Mouse (Mus musculus) lung, postnatal 10 days (tissue): ENCODE measurements around the gene Eps8l1.
A peak's percentile ranks its signal among the peaks of the same experiment; 100 is the strongest.
"Not testable (repeated sequence)": the region's sequence is repeated elsewhere in the genome, so short reads cannot be mapped to it uniquely, and the experiment has no call there.

Experiments
- DNase-seq: peaks from one replicate; pipeline ENCODE4 v3.0.0; 2021

Eps8l1 gene

DNA sequence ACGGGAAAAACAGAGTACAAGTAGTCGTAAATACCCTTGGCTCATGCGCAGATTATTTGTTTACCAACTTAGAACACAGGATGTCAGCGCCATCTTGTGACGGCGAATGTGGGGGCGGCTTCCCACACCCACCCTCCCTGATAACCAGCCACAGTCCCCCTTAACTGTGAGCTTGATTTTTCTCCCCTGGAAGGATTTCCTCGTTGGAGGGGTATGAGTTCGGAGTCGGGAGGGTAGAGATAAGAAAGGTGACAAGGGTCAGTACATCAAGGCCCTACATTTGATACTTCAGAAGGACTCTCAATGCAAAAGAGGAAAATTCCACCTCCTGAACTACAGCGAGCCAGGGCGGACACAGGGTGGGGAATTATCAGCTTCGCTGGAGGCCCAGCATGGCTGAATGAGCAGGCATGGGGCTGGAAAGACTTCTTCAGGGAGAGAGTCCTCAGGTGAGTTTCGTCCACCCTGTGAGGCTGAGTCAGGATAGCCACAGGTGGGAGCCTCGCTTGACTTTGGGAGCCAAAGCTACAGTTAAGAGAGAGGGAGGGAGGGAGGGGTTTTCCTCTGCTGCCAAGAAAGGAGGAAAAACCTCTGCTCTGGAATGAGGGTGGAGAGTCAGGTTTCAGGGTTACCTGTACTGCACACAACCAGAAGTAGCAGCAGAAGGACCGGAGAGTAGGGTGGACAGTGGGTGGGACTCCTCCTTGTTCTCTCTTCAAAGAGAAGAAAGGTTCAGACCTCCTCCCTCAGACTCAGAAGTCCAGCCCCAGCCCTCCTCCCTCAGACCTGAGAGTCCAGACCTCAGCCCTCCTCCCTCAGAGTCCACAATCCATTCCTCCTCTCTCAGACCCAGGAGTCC lies at the start of gene Eps8l1:
Gene Eps8l1 (plus strand): TSS at position 99 of the 859 bp plus-strand sequence.
- DNase-seq = peak; percentile 50

DNA sequence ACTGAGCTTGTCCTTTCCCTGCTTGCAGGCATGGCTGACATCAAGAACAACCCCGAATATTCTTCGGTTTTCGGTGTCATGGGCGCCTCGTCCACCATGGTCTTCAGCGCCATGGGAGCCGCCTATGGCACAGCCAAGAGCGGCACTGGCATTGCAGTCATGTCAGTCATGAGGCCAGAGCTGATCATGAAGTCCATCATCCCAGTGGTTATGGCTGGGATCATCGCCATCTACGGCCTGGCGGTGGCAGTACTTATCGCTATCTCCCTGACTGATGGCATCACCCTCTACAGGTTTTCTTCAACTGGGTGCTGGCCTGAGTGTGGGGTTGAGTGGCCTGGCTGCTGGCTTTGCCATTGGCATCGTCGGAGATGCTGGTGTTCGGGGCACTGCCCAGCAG lies 48.1 kb upstream of the Eps8l1 start:
- not testable (repeated sequence) for DNase-seq

DNA sequence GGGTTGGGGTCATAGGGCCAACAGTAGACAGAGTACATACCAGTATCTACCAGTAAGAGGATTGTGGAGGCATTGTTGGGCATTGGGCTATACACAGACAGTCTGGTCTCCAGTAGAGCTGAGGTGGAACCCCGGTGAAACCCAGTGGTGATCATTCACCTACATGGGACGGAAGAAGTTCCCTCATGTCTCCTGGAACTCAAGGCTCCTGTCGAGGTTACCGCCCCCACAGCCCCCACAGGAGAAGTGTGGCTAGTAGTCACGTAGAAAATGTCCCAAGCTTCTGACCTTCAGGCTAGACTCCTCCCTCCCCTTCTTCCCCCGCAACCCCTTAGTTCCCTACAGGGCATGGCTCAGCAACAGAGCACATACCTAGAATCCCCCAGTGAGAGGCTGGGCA lies 40.8 kb upstream of the Eps8l1 start:
- no peak for DNase-seq

DNA sequence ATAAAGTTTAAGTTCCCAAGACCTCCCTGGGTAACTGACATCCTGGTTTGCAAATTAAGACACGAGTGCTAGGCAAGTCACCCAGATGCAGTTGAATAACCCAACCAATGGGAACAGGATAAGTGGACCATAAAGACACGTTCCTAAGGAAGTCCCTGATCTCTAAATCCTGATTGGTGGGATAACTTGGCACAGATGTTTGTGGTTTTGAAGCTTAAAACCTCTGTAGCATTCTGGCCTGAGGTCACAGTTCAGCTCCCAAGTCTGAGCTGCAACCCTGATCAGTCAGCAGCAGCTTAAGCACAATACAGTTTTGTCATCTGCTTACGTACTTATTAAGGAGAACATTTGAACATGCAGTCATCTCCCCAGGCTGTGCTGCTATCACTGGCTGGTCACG lies 40.2 kb upstream of the Eps8l1 start:
- DNase-seq = no peak

DNA sequence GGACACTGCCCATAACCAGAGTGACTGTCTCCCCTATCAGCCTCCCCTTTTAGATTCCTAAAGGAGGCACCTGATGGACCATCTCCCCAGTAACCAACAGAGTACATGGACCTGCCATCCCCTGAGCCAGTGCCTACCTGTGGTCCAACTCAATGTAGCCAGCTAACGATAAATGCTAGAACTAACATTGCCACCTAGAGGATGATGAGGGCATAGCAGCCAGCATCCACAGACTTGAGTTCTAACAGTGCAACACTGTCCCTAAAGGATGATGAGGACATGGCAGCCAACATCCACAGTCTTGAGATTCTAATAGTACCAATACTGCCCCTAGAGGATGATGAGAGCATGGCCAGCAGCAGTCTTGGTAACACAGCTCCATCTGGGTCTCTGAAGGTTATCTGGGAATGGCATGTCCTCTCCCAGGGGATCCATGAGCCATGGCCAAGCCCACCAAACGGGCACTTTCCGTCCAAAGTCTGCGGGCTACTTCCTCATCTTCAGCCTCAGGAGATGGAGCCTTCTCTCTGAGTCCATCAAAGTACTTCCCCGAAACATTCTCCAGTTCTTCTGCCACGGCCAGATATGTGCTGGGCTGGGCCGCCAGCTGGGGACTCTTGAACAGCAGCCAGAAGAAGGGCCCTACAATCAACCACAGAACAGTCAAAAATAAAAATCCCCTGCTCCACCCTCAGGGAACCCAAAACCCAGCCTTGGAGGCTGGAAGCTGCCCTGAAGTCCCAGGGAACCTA lies 33.1 kb upstream of the Eps8l1 start:
- DNase-seq = peak; percentile 93

DNA sequence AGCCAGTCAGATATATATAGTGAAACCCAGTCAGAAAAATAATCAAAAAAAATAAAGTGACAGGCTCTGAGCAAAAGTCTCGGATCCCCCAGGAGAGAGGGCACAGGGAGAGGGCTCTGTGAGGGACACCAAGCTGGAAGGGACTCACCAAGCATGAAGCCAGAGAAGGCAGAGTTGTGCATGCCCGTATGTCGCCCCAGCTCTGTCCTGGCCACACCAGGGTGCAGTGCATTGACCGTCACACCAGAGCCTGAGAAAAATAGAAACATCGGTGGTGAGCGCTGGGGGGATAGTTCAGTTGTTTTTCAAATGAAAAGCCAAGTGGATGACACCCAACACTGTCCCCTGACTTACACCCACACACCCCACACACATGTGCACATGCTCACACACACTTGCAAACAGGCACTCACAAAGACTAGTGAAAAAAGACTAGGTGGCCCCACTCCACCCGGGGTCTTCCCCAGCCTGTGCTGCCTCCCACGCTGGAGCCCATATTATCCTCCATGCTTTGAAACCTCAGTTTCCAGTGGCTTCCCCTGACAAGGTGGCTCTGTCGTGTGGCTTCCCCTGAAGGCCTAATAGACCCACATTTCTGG lies 30.1 kb upstream of the Eps8l1 start:
- no peak for DNase-seq

DNA sequence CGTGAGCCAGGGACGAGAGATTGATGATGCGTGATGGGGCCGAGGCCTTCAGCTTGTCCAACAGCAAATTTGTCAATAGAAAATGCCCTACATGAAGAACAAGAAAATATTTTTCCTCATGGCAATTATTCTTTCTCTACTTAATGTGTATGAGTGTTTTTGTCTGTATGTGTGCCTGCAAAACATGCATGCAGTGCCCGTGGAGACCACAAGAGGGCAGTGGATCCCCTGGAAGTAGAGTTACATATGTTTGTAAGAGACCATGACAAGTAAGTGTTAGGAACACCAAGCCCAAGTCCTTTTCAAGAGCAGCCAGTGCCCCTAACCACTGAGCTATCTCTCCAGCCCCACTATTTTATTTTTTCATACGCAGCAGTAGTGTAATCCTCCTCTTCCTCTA lies 28.9 kb upstream of the Eps8l1 start:
- DNase-seq = peak; percentile 86

DNA sequence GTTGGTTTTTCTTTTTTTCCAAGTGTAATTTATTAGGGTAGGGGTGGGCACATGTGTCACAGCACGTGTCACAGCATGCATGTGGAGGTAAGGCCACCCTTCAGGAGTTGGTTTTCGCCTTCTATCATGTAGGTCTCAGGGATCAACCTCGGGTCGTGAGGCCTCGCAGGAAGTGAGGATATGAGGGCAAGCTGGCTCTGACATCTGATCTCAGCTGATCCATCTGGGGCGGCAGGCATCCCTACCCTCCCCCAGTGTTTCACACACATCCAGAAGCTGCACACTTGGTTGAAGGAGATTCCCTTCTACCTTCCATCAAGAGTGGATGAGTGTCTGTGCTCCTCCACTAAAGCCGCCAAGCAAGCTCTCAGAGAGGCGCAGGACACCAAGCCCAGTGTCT lies 28.4 kb upstream of the Eps8l1 start:
- no peak for DNase-seq

DNA sequence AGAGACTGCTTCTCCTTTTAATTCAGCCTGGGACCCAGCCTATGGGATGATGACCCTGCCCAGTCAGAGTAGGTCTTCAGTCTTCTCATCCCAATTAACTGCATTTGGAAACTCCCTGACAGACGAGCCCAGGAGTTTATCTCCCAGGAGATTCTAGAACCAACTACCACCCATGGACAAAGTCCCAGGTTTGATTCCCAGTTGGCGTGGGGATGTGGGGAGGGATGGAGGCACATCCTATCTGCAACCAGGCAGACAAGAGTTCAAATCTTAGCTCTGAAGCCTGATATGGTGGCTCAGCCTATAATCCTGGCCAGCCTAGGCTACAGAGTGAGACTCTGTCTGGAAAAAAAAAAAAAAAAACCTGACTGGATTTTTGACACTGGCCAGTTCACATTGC lies 22.8 kb upstream of the Eps8l1 start:
- no peak for DNase-seq

DNA sequence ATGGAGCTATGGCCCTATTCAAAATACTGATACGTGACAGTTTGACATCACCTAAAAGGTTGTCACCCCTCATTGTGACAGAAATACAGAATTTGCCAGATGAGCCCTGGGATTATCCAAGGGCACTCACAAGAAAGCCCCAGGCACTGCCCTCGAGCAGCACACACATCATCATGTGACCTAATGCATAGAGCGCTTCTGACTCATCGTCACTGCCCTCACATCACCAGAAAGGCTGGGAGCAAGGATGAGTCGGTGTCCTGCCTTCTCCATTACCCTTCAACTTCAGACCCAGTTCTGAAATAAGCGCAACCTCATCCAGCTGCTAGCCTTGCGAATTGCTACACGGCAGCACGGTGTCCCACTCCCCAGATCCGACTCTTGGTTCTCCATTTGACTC lies 19.9 kb upstream of the Eps8l1 start:
- DNase-seq = no peak

DNA sequence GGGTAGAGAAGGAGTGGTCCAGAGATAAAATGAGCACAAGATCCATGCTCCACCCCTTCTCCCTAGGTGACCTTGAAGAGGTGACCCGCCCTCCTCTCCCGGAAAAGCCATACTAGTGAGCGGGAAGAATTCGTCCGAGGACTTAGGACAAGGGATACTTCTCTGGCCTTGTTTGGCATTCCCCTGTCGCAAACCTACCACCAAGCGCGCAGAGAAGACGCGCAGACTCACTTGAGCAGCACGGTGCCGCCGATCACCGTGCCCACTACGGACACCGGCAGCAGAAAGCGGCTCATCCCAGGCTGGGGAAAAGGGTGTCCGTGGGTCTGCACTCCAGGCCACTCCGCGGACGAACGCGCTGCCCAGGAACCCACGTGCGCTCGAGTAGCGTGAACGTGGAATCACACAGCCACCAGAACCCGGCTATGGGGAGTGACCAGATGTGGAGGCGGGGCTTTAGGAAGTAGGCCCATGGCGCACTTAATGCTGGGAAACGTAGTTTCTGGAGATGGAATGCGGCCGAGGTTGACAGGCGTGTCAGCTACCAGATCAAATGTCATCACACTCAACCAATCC lies 15.2 kb upstream of the Eps8l1 start, which contains the start of gene Rdh13:
Gene Rdh13 (minus strand): TSS at position 434 of the 576 bp plus-strand sequence.
- DNase-seq = peak; percentile 95

DNA sequence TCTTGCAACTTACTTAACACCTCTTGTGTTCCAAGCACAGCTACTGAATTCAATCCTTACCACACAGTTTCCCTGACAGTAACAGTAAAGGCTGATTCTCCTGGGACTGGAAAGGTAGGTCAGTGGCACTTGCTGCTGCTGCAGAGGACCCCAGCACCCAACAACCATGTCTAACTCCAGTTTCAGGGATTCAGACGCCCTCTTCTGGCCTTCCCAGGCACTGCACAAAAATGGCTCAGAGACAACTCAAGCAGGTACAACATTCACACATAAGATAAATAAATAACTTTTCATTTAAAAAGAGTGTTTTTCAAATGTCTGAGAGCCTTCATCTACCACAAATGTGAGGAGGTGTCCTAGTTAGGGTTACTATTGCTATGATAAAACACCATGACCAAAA lies 13.3 kb upstream of the Eps8l1 start:
- no peak for DNase-seq

DNA sequence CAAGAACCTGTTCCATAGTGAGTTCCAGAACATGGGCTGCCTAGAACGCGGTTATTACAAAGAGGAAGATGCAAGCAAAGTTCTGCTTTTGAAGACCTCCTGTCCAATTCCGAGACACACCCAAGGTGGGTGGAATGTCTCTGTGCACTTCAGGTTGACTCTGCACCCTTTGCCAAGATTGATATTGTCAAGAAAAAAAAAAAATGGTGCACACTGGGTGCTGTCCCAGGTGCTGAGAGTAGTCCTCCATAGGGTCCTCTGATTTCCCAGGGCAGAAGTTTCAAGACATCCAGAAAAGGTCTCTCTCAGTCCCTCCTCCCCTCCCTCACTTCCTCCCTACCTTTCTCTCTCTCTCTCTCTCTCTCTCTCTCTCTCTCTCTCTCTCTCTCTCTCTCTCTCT lies 12.0 kb upstream of the Eps8l1 start:
- no peak for DNase-seq

DNA sequence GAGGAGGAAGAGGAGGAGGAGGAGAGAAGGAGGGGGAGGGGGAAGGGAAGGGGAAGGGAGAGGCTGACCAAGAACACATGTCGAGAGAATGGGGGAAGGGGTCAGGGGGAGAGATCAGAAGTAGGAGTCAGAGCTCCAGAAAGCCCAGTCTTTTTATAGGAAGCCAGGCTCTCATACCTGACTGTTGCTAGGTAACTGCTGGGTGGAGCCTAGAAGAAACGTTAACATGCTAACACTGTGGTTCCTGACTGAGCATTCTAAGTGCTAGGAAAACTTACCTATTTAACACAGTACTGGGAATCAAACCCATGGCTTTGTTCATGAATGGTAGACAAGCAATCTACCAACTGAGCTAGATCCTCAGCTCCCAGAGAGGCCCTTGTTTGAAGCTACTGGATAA lies 11.3 kb upstream of the Eps8l1 start:
- no peak for DNase-seq

DNA sequence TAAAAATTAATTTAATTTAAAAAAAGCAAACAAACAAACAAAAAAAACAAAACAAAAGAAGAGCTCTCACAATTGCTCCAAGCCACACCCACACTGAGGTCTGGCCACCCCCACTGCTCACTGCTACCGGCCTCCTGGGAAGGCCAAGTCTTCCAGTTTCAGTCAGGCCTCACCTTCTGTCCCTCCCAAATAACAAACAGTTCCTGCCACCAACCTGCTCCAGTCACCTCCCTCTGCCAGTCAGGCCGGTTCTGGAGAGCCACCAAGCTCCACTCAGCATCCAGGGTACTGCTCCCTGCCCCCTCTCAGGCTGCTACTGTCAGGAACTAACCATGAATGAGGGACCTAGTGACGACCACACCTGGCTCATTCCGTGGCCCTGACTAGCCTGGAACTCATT lies 7.8 kb upstream of the Eps8l1 start:
- peak; percentile 60 for DNase-seq

DNA sequence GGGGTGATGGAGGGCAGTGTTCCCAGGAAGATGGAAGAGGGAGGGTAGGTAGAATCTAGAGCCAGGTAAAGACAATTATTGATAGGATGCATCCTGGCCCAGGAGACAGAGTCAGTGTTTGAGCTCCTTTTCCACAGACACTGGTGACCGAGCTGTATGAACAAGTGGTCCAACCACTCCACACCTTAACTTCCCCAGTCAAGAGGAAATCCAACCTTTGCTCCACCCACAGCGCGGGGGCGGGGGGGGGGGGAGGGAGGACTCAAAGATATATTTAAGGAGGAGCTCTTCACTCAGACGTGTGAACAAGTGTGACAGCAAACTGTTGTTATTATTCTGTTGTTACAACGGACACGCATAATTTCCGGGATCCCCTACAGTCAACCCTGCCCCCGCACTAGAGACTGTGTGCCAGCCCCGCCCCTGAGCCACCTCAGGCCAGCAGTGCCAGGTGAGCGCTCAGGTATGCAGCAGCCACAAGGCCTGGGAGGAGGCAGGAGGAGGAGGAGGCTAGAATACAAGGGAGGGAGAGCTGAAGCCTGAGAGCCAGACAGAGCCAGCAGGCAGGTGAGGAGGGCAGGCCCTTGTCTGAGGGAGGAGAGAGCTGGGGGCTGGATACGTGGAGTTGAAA lies 3.8 kb downstream of the Eps8l1 start:
- DNase-seq = peak; percentile 81

DNA sequence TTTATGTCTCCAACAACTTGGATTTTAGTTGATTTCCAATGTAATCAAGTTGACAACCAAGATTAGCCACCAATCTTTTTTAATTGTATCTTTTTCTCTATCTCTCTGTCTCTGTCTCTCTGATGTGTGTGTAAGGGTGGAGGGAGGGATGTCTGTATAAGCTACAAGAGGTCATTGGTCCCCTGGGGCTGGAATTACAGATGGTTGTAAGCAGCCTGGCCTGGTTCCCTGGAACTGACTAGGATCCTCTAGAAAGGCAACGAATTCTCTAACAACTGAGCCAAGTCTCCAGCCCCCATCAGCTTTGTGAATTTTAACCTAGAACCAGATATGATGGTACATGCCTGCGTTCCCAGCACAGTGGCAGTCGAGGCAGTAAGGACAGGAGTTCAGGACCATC lies 7.3 kb downstream of the Eps8l1 start:
- no peak for DNase-seq

DNA sequence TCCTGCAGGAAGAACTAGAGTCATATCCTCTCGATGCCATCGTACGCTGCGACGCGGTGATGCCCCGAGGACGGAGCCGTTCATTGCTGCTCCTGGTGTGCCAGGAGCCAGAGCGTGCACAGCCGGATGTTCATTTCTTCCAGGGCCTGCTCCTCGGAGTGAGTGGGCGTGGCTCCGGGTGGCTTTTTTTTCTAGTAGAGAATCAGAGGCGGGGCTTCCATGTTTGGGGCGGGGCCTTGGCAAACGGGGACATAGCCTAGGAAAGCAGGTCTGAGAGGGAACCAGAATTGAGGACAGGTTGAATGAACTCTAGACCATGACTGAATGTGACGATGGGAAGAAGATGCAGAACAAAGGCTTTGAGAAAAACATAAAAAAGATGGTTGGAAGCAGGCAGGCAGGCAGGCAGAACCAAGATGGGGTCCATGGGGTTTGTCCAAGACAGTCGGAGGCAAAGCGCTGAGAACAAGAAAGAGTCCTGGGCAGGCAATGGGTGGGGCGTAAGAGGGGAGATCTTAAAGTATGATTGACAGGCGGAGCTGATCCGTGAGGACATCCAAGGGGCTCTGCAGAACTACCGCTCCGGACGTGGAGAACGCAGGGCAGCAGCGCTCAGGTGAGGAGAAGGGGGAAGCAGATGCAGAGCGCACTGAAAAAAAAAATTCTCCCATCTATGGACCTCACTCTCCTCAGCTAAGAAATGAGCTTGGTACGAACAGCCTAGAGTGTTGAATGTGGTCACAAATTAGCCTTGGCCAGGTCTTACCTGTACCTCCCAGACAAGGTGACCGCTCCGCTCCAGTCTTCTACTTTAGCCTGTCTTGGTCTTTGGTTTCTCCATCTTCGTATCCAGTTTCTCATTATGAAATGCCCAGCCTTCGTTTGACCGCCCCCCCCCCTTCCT lies 10.1 kb downstream of the Eps8l1 start:
- peak; percentile 90 for DNase-seq

DNA sequence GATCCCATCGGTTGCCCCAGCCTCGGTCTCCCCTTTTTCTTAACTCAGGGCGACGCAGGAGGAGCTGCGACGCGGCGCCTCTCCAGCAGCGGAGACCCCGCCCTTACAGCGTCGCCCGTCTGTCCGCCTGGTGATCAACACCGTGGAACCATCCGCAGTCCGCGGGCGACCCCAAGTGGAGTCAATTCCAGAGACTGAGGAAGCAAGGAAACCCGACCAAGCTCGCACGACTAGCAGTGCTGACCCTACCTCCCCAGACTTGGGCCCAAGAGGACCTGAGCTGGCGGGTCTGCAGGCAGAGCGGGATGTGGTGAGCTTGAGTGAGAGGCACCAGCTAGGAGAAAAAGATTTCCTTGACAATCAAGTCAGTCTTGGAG lies 10.7 kb downstream of the Eps8l1 start:
- DNase-seq = peak; percentile 93

DNA sequence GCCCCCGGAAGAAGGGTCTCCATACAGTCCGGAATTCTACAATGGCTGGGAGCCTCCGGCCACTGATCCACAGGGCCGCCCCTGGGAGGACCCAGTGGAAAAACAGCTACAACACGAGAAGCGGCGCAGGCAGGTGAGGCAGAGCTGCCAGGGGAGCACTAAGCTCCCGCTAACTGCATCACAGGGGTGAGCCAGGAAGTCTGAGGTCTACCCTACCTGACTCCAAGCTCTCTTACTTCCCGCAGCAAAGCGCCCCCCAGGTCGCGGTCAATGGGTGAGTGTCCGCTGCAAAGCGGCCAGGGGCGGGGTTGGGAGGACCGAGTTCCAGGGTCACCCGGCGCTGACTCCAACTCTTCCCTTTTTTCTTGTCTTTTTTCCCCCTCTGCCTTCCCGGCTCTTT lies 13.5 kb downstream of the Eps8l1 start:
- DNase-seq = no peak

DNA sequence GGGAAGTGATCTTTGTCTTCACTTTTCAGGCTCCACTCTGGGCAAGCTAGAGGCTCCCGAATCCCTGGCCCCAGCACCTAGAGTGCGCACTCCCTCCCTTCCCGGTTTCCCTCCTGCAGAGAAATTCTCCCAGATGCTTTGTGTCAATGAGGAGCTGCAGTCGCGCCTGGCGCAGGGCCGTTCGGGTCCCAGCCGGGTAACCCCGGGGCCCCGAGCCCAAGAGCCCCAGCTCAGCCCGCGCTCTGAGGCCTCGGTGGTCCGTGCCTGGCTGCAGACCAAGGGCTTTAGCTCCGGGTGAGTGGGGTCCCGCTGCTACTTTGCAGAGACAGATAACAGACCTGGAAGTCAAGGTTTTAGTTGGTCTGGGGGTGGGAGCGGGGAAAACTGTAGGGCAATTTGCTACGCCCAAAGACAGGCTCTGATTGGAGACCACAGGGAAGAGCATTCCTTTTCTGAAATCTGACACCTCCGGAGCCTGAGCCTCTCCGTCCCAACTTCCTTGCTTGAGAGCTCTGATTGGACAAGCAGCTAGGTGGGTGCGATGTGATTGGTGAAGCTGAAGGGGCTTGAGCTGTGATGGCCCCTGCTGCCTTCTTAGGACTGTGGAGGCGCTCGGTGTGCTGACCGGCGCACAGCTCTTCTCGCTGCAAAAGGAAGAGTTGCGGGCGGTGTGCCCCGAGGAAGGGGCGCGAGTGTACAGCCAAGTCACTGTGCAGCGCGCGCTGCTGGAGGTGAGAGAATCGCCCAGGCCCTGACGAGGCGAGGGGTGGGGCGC lies 17.7 kb downstream of the Eps8l1 start:
- DNase-seq = peak; percentile 87
